Mouse (Mus musculus): ENCODE measurements around the gene Cercam. TPM values are rescaled to one million over a fixed set of nuclear protein-coding genes. Genes with fewer than 3 reads are reported as not detected.

The Cercam gene
- polyA plus RNA-seq, 1 experiment from 2014 or later: 24.7 TPM

DNA sequence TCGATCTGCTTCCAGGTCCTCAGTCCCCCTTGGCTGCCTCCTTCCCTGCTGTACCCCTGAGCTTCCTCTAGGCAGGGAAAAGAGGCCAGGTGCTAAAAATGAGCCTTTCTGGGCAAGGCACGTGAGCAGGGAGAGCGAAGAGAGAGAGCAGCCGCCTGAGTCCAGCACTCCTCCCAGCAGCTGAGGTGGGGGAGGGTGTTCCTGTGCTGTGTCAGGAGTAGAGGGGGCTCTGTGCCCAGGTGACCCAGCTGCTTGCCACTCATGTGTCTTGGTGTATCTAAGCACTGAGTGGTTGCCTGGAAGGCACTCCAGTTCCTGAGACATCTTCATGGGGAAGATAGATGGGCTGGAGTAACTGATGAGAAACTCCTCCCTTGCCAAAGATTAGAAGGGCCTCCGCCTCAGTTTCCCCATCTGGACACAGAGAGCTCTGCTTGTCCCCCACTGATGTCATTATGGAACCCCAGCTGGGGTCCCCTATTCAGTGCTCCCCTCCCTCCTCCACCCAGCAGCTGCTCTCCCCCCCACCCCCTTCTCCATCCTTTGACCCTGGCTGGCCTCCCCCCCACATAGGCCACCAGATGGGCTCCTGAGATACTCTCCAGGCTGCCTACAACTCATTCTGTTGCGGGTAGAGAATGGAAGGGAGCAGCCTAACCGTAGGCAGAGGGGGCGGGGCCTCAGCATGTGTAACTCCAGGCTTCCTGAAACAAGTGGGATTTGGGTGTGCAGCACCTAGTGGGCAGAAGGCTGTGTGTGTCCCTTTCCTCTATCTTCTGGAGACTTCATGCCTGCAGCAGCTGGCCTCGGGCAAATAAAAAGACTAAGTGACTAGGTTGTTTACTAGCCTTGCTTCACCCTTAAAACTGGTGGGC lies 25.5 kb upstream of the Cercam start:
- Histone ChIP-seq H3K4me1 (replicated peaks) (peaks cover 18% of the 10 kb centered on the region), H3K4me3 (no peak overlapping the region), H3K27ac (ENCODE audit: poor library complexity, severe bottlenecking) (no peak overlapping the region), H3K9ac (no peak overlapping the region), H3K9me3 (replicated peaks) (no peaks in the 10 kb centered on the region), H3K27me3 (replicated peaks) (peaks cover 66% of the 10 kb centered on the region), H3K36me3 (peaks cover 42% of the 10 kb centered on the region), H3K4me2 (no peak overlapping the region)
- ATAC-seq (ENCODE audit: insufficient number of reproducible peaks, low FRiP score): no peak; the same call in 1 of the 2 replicates
- WGBS: 66% methylated on average over 9 of the region's 9 CpGs

- Histone ChIP-seq H3K4me1 (replicated peaks) (peaks cover 18% of the 10 kb centered on the region), H3K36me3 (peaks cover 36% of the 10 kb centered on the region), H3K9me3 (replicated peaks) (no peaks in the 10 kb centered on the region), H3K4me2 (no peak overlapping the region), H3K4me3 (no peak overlapping the region), H3K9ac (no peak overlapping the region), H3K27me3 (replicated peaks) (peaks cover 73% of the 10 kb centered on the region), H3K27ac (ENCODE audit: poor library complexity, severe bottlenecking) (no peak overlapping the region)
- ATAC-seq (ENCODE audit: insufficient number of reproducible peaks, low FRiP score): no peak
- 85% methylated on average over 2 of the region's 2 CpGs for WGBS
Observed at GRCm38 (mm10) chr2:29844115-29844514, 24.8 kb upstream of the Cercam start.

GRCm38 (mm10) chr2:29844661-29845060 lies 24.3 kb upstream of the Cercam start:
- Histone ChIP-seq H3K9me3 (replicated peaks) (no peaks in the 10 kb centered on the region), H3K4me2 (no peak overlapping the region), H3K36me3 (peaks cover 30% of the 10 kb centered on the region), H3K9ac (no peak overlapping the region), H3K27me3 (replicated peaks) (peaks cover 77% of the 10 kb centered on the region), H3K4me3 (no peak overlapping the region), H3K27ac (ENCODE audit: poor library complexity, severe bottlenecking) (no peak overlapping the region), H3K4me1 (replicated peaks) (peaks cover 18% of the 10 kb centered on the region)
- 29% methylated on average over 3 of the region's 3 CpGs for WGBS
- no peak for ATAC-seq (ENCODE audit: insufficient number of reproducible peaks, low FRiP score)

GRCm38 (mm10) chr2:29845636-29846035 lies 23.3 kb upstream of the Cercam start:
- Histone ChIP-seq H3K9ac (0 out of 2 replicates have a peak overlapping the region, but pooled peaks have one; percentile 5), H3K4me2 (peak overlapping the region; percentile 63), H3K9me3 (replicated peaks) (no peaks in the 10 kb centered on the region), H3K27me3 (replicated peaks) (peaks cover 81% of the 10 kb centered on the region), H3K36me3 (peaks cover 30% of the 10 kb centered on the region), H3K4me3 (peak overlapping the region; percentile 36), H3K4me1 (replicated peaks) (peaks cover 16% of the 10 kb centered on the region), H3K27ac (ENCODE audit: poor library complexity, severe bottlenecking) (no peak overlapping the region)
- no peak for ATAC-seq (ENCODE audit: insufficient number of reproducible peaks, low FRiP score)
- WGBS: 11% methylated on average over 25 of the region's 25 CpGs

DNA sequence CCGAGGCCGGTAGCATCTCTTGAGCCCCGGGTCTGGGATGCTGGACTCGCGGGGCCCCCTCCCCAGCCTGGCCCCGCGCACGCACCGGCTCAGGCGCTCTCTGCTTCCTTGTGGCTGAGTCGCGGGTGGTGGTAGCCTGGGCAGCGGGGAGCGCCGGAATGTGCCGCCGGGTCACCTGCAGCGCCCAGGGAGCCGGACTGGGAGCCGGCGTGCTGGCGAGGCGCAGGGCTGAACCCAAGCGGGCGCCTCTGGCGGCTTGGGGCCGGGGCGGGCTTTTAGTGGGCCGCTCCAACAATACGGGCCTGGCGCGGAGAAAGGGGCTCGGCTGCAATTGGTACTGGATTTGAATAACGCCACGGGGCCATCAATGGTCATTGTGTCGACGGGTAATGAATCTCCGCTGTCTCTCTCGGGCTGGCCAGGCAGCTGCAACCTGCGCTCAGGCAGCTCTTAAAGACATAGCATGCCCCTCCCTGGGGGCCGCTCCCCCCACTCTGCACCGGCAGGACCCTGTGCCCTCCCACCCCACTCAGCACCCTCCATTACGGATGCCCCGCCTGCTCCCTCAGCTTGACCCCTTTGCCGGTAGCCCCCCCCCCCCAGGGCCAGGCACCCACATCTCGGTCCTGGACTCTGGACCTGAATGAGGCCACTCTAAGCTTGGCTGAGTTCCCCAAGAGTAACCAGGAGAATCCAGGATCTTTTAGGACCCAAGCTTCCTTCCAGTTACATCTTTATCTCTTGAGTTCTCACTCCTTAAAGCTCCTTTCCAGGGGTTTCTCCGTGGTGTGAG lies 22.7 kb upstream of the Cercam start:
- Histone ChIP-seq H3K9ac (peak overlapping the region; percentile 5; the same call in 1 of the 2 replicates), H3K27me3 (replicated peaks) (peaks cover 81% of the 10 kb centered on the region), H3K4me2 (peak overlapping the region; percentile 63), H3K9me3 (replicated peaks) (no peaks in the 10 kb centered on the region), H3K4me3 (peak overlapping the region; percentile 36), H3K36me3 (peaks cover 29% of the 10 kb centered on the region), H3K27ac (ENCODE audit: poor library complexity, severe bottlenecking) (no peak overlapping the region), H3K4me1 (replicated peaks) (peaks cover 14% of the 10 kb centered on the region)
- ATAC-seq (ENCODE audit: insufficient number of reproducible peaks, low FRiP score): no peak
- WGBS: 7% methylated on average over 47 of the region's 47 CpGs

DNA sequence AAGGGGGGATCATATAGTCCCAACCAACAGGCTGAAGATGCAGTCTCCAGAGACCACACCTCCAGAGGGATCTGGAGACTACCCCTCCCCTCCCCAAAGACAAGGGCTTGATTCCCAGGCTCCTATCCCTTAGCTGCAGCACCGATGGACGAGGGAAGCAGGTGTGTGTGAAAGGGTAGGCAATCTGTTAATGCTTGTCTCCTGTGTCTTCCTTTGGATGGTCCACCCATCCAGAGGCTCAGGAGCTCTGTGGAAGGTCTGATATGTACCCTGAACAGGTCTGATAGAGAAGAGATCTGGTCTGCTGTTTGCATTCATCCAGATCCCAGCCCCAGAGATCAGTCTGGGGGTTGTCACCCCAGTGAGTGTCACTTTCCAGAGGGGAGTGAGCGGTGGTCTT lies 22.1 kb upstream of the Cercam start:
- no peak overlapping the region for H3K4me2 ChIP-seq
- H3K9me3 ChIP-seq (replicated peaks): no peaks in the 10 kb centered on the region
- no peak overlapping the region for H3K4me3 ChIP-seq
- WGBS: 45% methylated on average over 3 of the region's 3 CpGs
- ATAC-seq (ENCODE audit: insufficient number of reproducible peaks, low FRiP score): no peak
- H3K27ac ChIP-seq (ENCODE audit: poor library complexity, severe bottlenecking): no peak overlapping the region
- peaks cover 24% of the 10 kb centered on the region for H3K36me3 ChIP-seq
- H3K27me3 ChIP-seq (replicated peaks): peaks cover 83% of the 10 kb centered on the region
- H3K9ac ChIP-seq: no peak overlapping the region
- peaks cover 14% of the 10 kb centered on the region for H3K4me1 ChIP-seq (replicated peaks)

- no peaks in the 10 kb centered on the region for H3K9me3 ChIP-seq (replicated peaks)
- H3K36me3 ChIP-seq: 0 out of 2 replicates have a peak, but pooled peaks cover 3% of the 10 kb centered on the region
- H3K4me3 ChIP-seq: no peak overlapping the region
- H3K4me2 ChIP-seq: no peak overlapping the region
- no peak overlapping the region for H3K9ac ChIP-seq
- 70% methylated on average over 8 of the region's 8 CpGs for WGBS
- H3K27ac ChIP-seq (ENCODE audit: poor library complexity, severe bottlenecking): no peak overlapping the region
- ATAC-seq (ENCODE audit: insufficient number of reproducible peaks, low FRiP score): no peak
- H3K27me3 ChIP-seq (replicated peaks): peaks cover 63% of the 10 kb centered on the region
- peaks cover 14% of the 10 kb centered on the region for H3K4me1 ChIP-seq (replicated peaks)
Observed at GRCm38 (mm10) chr2:29849041-29849440, 19.9 kb upstream of the Cercam start.

- H3K9me3 ChIP-seq (replicated peaks): no peaks in the 10 kb centered on the region
- H3K4me1 ChIP-seq (replicated peaks): peaks cover 14% of the 10 kb centered on the region
- H3K4me2 ChIP-seq: no peak overlapping the region
- no peaks in the 10 kb centered on the region for H3K36me3 ChIP-seq
- WGBS: 47% methylated on average over 5 of the region's 5 CpGs
- H3K9ac ChIP-seq: no peak overlapping the region
- H3K4me3 ChIP-seq: no peak overlapping the region
- no peak for ATAC-seq (ENCODE audit: insufficient number of reproducible peaks, low FRiP score)
- no peak overlapping the region for H3K27ac ChIP-seq (ENCODE audit: poor library complexity, severe bottlenecking)
- H3K27me3 ChIP-seq (replicated peaks): peaks cover 59% of the 10 kb centered on the region
Observed at GRCm38 (mm10) chr2:29849841-29850480, 19.0 kb upstream of the Cercam start.

DNA sequence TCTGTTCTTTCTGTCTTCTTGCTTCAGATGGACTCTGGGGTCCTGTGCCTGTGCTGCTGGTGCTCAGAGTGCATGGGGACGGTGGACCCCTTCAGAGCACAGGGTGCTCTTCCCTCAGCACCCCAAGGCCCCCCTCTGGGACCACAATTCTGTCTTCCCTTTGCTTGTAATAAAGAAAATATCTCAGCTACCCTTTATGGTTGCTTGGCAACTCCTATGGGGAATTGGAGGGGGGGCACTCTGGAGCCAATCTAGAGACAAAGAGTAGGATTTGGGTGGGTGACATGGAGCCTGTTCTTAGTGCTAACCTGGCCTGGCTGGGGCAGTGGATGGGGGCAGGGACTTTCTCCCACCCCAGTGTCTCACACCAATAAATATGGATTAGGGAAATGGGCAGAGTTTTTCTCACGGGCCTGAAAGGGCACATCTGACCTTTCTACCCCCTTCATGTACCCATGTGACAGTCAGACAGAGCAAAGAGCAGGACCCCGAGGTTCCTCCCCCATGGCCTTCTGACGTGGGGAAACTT lies 15.9 kb upstream of the Cercam start:
- Histone ChIP-seq H3K4me3 (no peak overlapping the region), H3K4me1 (replicated peaks) (no peaks in the 10 kb centered on the region), H3K9me3 (replicated peaks) (no peaks in the 10 kb centered on the region), H3K9ac (no peak overlapping the region), H3K4me2 (no peak overlapping the region), H3K36me3 (no peaks in the 10 kb centered on the region), H3K27me3 (replicated peaks) (peaks cover 58% of the 10 kb centered on the region), H3K27ac (ENCODE audit: poor library complexity, severe bottlenecking) (no peak overlapping the region)
- no peak for ATAC-seq (ENCODE audit: insufficient number of reproducible peaks, low FRiP score)
- 59% methylated on average over 4 of the region's 4 CpGs for WGBS

- 66% methylated on average over 5 of the region's 5 CpGs for WGBS
- H3K4me2 ChIP-seq: no peak overlapping the region
Observed at GRCm38 (mm10) chr2:29853736-29854135, 15.2 kb upstream of the Cercam start.

More at GRCm38 (mm10) chr2:29853736-29854135, 15.2 kb upstream of the Cercam start:
- H3K27ac ChIP-seq (ENCODE audit: poor library complexity, severe bottlenecking): no peak overlapping the region
- H3K9ac ChIP-seq: no peak overlapping the region
- no peak for ATAC-seq (ENCODE audit: insufficient number of reproducible peaks, low FRiP score)
- peaks cover 52% of the 10 kb centered on the region for H3K27me3 ChIP-seq (replicated peaks)
- no peaks in the 10 kb centered on the region for H3K4me1 ChIP-seq (replicated peaks)
- no peaks in the 10 kb centered on the region for H3K36me3 ChIP-seq
- no peaks in the 10 kb centered on the region for H3K9me3 ChIP-seq (replicated peaks)
- H3K4me3 ChIP-seq: no peak overlapping the region

Measured in heart, embryonic 12.5 days (tissue).